Mouse (Mus musculus): ENCODE data around the gene Mat1a.

The Mat1a gene

DNA sequence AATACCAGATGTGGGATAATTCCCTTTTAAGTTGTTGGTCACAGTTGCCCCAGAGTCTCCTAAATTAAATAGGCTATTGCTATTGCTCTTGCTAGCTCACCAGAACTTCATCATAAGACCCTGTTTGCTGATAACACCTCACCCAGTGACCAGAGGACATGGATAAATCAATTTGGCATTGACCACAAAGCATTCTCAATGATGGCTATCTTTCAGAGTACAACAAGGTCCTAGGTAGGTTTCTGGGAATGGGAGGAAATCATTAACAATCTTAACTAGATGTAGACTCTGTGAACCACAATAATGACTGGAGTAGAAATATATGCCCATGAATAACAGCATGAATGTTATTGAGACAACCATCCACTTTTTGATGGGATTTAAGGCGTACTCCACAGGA, 35.9 kb downstream of the Mat1a start:
- no peak for DNase-seq (ENCODE audit: low read depth)

DNA sequence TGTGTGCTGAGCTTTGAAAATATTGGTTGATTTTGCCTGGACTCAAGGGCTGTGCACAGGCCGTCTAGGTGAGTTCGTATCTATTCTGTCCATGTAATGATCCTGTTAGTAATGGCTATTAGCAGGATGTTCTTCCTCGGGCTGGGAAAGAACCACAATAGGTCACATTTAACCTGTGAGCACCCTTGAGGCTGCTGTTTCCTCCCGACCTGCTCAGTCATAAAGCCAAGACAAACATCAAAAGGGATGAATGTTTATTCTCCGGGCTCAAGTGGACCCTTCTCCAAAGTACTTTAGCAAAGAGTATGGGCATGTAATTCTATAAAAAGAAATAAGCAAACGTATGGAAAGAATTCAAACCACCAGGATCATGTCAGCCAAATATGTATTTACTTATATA, 41.2 kb downstream of the Mat1a start:
- DNase-seq (ENCODE audit: low read depth) = no peak

DNA sequence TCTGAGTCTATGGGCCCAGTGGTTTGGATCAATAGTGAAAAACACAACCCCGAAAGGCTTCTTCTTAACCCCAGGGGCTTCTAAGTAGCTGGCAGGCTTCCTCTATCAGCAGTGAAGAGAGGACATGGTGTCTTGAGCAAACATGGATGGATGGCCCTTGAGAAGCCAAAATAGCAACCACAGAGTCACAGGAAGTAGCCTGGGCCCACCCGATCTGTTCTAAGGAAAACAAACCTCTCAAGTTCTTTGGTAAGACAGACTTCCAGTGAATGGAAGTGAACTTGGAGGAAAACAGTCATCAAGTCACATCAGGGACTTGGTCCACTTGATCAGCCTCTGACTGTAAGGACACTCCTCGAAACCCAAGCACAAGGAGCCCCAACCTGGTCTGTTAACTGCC, 42.1 kb downstream of the Mat1a start:
- no peak for DNase-seq (ENCODE audit: low read depth)

DNA sequence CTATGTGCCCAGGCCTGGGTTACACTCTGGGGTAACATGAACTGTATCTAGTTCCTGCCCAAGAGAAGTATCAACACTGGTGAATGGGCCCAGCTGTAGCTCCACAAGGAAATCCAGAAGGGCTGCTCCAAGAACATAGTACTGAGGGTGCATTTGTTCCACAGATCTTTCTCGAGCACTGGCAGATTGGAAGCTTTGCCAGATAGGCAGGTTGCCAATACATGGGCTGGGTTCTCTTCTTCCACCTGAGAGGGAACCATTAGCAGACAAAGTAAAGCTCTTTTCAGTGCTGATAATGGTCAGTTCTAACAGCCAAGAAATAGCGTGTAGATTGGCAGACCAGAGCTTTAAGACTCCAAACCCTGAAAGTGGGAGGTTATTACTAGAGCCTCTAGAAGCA, 42.5 kb downstream of the Mat1a start:
- DNase-seq (ENCODE audit: low read depth) = no peak

GRCm38 (mm10) chr14:41151220-41151898, 46.5 kb downstream of the Mat1a start, which contains the start of gene Mbl1:
Mbl1 (plus strand) TSS chr14:41151458.
- DNase-seq (ENCODE audit: low read depth) = no peak

DNA sequence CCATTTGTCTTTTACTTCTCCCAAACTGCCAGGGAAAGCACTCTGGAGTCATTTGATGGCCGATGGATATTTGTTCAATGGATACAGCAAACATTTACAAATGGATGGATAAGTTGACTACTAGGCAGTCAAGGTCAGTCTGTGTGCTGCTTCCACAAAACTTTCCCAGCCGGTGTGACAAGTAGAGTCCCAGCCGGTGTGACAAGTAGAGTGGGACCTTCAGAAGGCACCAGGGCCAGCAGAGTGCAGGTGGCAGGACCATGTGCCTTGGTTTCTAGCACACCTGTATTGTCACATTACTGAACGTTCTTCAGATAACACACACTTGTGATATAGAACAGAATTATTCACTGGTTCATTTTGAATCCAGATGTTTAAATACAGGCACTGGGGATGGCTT, 55.2 kb downstream of the Mat1a start:
- DNase-seq (ENCODE audit: low read depth) = no peak

DNA sequence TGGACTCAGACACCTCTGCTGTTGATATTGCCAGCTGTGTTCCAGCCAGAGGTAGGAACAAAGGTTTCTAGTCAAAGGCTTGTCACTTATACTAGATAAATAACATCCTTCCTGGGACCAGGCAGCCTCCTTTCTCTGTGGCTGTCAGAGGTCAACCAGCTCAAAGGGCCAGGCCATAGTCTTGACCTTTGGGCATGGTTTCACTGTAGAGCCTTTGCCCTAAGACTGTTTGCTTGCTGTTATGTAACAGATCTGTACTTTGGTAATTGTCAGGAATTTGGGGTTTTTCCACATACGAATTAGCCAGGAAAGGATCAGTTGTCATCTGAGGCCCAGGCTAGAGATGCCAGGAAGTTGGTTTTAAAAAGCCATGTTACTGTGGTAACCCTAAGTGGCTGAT, 55.9 kb downstream of the Mat1a start:
- no peak for DNase-seq (ENCODE audit: low read depth)

DNA sequence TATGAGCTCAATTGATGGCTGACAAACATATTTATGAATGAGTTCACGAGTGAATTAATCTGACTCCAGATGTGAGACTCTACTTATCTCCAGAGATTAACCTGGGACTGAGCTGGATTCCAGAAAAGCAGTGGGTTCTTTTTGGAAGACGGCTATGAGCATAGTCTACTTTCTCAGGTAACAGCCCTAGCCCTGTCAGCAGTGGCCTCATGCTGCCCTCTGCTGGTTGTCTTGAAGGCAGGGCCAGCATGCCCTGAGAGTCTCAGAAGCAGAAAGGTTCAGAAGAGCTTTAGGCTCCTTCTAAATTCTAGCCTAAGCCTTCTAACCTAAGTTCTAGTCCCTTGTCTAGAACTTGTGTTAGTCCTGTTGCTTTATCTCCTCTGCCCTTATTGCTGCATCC, 57.8 kb downstream of the Mat1a start:
- DNase-seq (ENCODE audit: low read depth) = no peak

GRCm38 (mm10) chr14:41167278-41167677, 62.4 kb downstream of the Mat1a start:
- DNase-seq (ENCODE audit: low read depth) = no peak

DNA sequence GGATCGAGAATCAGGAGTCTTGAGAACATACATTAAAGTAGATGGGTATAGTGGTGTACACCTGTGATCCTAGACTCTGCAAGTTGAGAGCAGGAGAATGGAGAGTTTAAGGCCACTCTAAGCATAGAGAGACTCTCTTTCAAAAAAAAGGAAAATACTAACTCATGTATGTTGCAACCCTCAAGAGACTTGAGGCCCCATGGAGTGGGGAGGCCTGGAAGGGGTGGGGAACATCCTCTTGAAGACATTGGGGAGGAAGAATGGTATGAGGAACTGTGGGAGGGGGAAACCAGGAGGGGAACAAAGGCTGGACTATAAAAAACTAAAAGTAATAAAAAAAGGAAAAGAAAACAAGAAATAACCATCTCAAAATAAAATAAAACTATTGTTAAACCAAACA, 63.7 kb downstream of the Mat1a start:
- DNase-seq (ENCODE audit: low read depth) = no peak

DNA sequence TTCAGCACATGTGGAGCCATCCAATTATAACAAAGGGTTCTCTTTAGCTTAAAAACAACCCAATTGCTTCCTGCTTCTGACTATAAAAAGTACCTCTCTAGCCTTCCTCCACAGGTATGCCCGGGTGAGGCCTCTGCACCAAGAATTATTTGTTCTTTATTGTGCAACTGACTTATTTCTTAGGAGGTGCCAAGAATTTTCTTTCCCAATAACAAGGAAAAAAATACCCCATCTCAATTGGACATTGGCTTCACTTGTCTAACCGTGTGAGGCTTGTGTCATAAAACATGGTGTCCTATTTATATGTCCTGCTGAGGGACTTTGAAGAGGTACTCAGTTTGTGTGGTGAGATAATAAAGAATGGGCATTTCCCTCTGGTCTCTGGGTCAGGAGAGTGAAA, 65.7 kb downstream of the Mat1a start:
- no peak for DNase-seq (ENCODE audit: low read depth)
